Mouse (Mus musculus) monocyte, adult 5-6 weeks (primary cell): ENCODE data around the gene Hlf. TPM values are rescaled to one million over a fixed set of nuclear protein-coding genes. Genes with fewer than 3 reads are reported as not detected.

Experiments used
- ATAC-seq: fragments of 153-309, 156-312 bp; replicated peaks from 2 replicates; pipeline ENCODE4 v1.8.0; 2017; ENCODE audit warnings: mild to moderate bottlenecking; ENCODE audit not compliant: low TSS enrichment, insufficient number of reproducible peaks, severe bottlenecking, poor library complexity, low FRiP score
- total RNA-seq: library from RNA; stranded (forward); fragments of 200-1000, 200-491, 200-594 nt; gene quantifications from 3 replicates; pipeline ENCODE4 v1.2.3, GENCODE M21; 2017

Gene Hlf
- total RNA-seq, 1 experiment from 2014 or later: not detected

- ATAC-seq: no peak
Observed at GRCm38 (mm10) chr11:90378008-90378407, 12.7 kb downstream of the Hlf start.

DNA sequence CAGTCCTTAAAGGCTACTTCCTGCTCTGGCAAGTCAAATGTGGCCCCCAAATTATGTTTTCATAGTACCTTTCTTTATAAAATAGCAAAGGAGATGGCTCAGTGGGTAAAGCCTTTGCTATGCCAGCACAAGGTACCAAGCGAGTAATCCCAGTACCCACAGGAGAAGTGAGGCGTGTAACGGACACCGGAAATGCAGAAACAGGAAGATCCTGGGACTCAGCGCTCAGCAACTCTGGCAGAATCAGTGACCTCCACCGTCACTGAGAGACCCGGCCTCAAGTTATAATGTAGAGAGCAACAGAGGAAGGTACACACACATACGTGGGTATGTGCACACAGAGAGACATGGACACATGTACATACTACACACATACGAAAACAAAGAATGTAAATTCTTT, 14.3 kb downstream of the Hlf start:
- ATAC-seq: no peak

DNA sequence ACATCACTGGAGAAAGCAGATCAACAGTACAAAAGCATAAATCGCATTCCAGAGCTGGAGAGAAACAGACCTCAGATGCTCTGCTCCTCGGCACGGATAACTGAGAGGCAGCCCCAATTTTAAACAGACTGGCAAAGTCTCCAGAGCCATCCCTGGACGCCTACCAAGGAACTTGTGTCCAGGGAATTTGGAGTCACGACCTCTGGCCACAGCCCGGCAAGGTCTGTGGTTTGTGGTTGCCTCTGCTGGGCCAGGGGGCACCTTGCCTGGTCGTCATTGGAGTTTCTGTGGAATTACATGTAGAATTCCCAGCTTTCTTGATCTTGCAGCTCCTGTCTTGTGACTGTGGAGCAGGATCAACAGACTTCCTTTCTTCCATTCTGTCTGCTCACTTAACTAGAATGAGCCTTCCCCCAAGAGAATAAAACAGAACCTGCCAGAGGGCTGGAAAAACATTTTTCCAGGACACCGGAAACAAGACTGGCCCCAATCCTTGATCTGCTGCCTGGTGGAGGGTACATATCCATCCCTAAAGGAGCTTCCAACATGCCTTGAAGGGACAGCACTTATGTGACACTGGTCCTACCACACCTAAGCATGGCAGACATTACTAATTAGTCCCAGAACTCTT, 19.1 kb downstream of the Hlf start:
- ATAC-seq: no peak

DNA sequence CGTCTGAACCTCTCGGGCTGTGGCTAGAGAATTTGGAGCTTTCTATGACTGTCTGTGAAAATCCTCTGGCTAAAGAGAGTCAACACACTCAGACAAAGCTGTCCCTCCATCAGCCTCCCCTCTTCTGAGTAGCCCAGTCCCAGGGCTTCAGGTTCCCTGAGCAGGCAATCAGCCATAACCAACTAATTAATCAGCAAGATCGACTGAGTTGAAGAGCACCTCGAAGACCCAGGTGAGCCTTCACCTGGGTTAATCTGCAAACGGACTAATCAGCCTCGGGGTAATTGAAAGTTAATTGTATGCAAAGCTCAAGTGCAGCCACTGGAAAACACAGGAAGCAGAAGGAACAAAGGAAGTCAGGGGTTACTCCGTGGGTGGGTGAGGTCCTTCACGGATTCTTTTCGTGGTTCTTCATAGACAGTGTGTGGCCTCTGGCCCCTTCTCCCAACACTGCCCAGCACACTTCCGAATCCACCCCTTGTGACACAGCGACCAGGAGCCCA, 19.9 kb downstream of the Hlf start:
- ATAC-seq: no peak

DNA sequence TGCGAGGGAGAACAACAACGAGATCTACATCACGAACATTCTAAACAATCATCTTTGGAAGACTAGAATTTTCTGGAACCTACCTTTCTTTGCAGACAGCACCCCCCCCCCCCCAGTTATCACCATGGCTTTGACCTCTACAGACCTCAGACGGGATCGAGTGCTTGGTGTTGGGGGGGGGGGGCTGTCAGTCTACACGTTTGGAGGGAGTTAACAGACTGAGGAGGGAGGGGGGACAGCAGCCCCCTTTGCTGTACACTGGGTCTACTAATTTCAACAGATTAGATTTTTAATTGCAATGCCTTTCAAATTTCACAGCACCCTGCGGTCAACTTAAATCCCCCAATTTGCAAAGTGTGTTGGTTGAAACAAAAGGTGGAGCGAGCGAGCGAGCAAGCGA, 20.3 kb downstream of the Hlf start:
- ATAC-seq: no peak

GRCm38 (mm10) chr11:90369605-90370004, 21.1 kb downstream of the Hlf start:
- no peak for ATAC-seq

GRCm38 (mm10) chr11:90369115-90369514, 21.6 kb downstream of the Hlf start:
- ATAC-seq: no peak

DNA sequence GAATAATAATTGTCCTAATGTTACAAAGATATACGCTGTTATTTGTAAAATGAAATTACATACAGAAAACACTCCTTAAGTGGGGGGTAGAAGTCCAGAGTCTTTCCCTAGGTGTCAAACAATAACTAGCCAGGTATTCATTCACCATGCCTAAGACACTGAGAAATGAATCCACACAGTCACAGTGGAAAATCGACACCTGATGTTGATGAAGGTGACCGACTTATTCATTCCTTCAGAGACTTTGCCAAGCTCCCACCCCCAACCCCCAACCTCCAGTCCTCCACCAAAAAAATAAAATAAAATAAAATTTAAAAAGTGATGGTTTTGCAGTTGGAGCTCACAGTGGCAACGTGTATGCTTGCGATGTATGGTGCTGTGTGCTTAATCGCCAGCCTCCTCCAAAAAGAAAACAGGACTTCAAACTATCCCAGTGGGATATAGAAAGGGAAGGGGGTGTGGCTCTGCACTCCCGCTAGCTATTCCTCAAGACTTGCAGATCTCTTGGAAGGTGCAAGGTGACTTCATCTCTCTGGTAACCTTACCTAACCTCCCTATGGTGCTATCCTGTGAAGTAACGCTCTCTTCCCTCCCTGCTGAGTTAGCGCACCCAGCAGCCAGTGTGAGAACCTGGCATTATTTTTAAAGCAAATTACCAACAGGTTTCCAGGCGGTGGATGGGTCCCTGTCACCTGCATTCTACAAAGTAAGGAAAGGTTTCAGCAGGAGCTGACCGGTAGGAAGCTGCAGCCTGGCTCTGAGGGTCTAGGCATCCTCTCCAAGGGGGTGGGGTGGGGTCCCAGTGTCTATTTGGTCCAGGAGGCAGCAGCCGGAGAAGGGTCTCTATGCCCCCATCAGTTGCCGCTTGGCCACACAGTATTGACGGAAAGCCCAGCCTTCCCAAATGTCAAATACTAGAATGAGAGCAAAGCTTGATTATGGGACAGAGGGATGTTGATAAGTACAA, 22.5 kb downstream of the Hlf start:
- no peak for ATAC-seq

DNA sequence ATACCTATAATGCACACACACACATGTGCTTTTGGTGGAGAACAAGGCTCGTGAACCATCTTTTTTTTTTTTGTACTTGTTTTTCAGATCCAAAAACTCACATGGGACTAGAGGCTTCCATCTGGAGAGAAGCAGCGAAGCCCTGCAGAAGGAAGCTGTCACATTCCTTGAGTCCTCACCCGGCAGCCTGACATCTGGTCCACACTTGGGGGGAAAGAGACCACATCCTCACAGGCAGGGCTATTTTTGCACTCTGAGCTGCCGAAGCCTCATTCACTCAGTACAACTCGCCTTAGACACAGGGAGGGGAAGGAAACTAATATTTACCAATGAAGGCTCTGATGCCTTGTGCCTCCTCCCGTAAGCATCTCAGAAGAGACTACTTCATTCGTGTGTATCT, 25.8 kb downstream of the Hlf start:
- ATAC-seq: no peak

- no peak for ATAC-seq
Observed at GRCm38 (mm10) chr11:90363821-90364497, 26.7 kb downstream of the Hlf start.

- no peak for ATAC-seq
Observed at GRCm38 (mm10) chr11:90363406-90363805, 27.3 kb downstream of the Hlf start.

DNA sequence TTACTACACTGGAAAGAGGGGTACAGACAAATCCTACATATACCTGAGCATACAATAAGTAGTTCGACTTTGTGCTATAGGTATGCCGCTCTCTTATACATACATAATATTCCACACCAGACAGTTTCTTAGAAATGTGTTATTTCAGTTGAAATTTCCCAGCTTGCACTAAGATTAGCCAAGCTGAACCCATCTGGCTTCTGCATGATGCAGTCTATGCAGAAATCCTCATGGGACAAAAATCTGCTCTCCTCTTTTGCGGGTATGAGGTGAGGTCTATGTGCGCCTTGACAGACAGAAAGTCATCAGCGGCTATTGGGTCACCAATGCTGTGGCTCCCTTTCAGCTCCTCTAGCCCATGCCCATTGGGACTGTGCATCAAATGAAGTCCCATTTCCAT, 30.2 kb downstream of the Hlf start:
- no peak for ATAC-seq

- no peak for ATAC-seq
Observed at GRCm38 (mm10) chr11:90358063-90358462, 32.6 kb downstream of the Hlf start.

DNA sequence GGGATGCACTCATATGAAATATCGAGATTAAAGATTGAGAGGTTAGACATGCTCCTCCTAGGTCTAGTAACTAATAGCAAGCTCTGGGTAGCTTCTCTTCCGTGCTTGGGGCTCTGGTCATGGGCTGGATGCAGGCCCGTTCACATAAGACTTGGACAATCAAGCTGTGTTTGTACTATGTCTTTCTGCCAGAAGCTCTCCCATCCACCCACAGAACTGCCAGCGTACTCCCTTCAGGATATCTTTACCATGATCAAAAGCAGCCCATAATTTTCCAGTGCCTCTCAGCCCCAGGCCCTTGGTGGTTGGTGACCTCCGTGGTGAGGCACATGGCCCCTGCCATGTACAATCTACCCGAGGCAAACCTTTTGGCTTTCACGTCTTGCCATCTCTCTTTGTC, 33.3 kb downstream of the Hlf start:
- no peak for ATAC-seq

DNA sequence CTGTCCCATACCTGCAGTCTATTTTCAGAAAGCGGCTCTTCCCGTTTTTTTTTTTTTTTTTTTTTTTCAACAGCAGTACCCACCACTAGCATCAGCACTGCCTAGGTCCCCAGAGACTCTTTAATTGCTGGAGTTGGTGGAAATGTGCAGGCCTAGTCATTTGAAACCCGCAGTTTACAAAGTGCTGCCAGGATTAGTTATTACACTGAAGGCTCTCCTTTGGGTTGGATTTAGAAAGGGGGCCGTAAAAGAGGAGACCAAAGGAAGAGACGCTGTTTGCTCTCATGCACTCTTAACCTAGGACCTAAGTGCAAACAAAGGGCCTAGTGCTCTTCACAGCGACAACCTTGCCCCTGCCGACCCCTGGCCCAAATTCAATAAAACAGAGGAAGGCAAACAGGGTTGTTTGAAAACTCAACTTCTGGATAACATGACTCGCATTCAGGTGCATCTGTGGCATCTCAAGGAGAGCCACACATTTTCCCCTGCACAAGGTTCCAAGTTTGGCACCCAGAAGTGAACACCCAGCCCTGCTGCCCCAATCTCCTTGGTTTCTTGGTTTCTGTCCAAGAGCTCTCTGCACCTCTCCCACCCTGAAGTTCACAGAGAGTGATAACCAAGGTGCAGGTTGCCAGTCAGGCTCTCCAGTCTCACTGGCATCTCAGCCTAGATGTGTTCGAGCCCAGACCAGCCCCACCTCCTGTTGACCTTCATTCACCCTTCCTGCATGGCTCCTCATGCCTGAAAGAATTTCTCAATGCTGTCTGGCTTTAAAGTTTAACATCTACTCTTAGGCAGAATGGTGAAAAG, 34.0 kb downstream of the Hlf start:
- ATAC-seq: no peak

DNA sequence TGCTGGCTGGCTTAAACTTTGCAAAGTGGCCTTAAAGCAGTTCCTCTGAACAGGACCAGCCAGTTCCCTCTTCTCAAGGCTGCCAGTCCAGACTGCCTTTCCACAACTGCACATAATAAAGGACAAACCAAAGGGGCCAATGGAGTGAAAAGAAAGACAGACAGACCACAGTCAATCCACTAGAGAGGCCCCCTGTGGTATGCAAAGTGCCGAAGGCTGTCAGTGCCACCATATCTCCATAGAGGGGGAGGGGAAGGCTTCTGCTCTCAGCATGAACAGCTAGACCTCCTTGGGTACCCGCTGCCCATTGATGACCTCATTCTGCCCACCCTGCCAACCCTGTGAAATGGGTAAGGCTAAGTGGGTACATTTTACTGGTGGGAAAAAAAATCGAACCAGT, 34.7 kb downstream of the Hlf start:
- no peak for ATAC-seq

DNA sequence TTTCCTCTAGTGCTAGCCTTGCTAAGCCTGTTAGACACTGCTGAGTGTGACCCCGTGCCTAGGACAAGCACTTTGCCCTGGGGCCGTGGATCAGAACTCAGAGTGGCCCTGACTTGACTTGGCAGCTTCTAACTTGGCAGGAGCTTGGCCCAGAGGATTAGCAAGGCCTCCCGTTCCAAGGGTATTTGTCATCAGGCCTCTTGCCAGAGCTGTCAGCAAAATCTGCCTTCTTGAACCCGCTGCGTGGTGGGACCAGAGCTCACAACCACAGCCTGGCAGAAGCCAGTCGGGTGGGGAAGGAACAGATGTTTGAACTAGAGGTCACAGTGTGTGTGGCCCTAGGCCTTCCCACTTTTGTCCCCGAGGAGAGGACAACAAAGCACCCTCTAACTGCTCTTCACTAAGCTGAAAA, 35.4 kb downstream of the Hlf start:
- ATAC-seq: no peak

GRCm38 (mm10) chr11:90352696-90353095, 38.0 kb downstream of the Hlf start:
- ATAC-seq: no peak

GRCm38 (mm10) chr11:90350153-90350512, 40.6 kb downstream of the Hlf start:
- ATAC-seq: no peak
